Mouse (Mus musculus) megakaryocyte, embryonic 14.5 days (primary cell): ENCODE results near the gene Kcnip4. TPM values are rescaled to one million over a fixed set of nuclear protein-coding genes. Genes with fewer than 3 reads are reported as not detected.

Source experiments
- H3K27me3 ChIP-seq: replicated peaks from 2 replicates; pipeline ENCODE3; 2012; ENCODE audit warnings: inconsistent platforms
- H3K36me3 ChIP-seq: replicated peaks from 2 replicates; pipeline ENCODE3; 2012; ENCODE audit warnings: low read length, inconsistent platforms, mixed read lengths
- H3K4me1 ChIP-seq: 2 replicates; pipeline ENCODE4 v1.6.1; 2012; ENCODE audit warnings: inconsistent platforms
- H3K4me3 ChIP-seq: replicated peaks from 2 replicates; pipeline ENCODE3; 2012; ENCODE audit warnings: moderate library complexity, mild to moderate bottlenecking, inconsistent platforms
- H3K9me3 ChIP-seq: 2 replicates; pipeline ENCODE4 v1.6.1; 2012; ENCODE audit warnings: inconsistent platforms
- FLI1 ChIP-seq: IDR thresholded peaks from 2 replicates; pipeline ENCODE4 v1.6.1; 2012; ENCODE audit warnings: low read length, inconsistent platforms, mixed read lengths
- GATA1 ChIP-seq: IDR thresholded peaks from 3 replicates; pipeline ENCODE4 v1.6.1; 2012; ENCODE audit warnings: mixed read lengths, low read length, inconsistent platforms, borderline replicate concordance
- polyA plus RNA-seq: library from polyadenylated mRNA; stranded (reverse); fragments of >175 nt; gene quantifications from 2 replicates; pipeline ENCODE4 v1.2.3, GENCODE M21; 2012; ENCODE audit warnings: low replicate concordance; ENCODE audit not compliant: insufficient read depth

The Kcnip4 gene
- polyA plus RNA-seq, 1 experiment: not detected

DNA sequence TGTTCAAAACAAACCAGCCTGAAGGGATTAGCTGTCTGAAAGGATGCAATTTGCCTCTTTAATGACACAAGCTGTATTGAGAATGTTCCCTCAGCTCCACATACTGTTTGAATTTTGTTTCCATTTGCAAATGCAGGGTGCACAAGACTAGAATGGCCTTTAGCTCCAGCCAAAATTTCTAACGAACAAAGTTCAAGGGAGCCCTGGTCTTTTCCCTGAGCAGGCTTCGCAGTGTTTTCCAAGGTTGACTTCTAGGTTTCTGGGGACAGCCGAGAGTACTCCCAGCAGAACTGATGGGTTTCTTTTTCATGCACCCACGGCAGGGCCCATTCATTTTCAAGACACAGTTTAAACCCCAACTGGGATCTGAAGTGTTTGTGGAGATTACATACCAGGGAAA lies 874.2 kb downstream of the Kcnip4 start:
- H3K36me3 ChIP-seq: no peaks in the 10 kb centered on the region
- H3K4me3 ChIP-seq: no peak overlapping the region
- no peaks in the 10 kb centered on the region for H3K4me1 ChIP-seq
- no peaks in the 10 kb centered on the region for H3K9me3 ChIP-seq
- TF ChIP-seq GATA1 (no peak), FLI1 (no peak)
- no peaks in the 10 kb centered on the region for H3K27me3 ChIP-seq

DNA sequence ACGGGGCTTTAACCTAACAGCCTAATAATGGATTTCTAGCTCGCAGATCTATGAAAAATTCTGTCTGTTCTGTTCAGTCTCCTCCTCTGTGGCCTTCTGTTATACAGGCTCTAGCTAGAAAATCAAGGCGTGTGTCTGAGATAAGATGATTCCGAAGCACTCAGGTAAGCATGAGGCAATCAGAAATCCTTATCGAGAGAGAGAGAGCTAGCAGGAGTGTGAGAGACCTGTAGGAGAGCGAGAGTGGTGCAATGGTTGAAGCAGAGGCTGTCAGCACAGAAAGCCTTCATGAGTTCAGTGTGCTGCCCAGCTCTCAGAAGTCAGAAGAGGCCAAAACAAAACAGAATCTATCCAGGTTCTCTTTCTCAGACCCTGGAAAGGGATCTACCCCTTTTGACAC lies 888.0 kb downstream of the Kcnip4 start:
- Histone ChIP-seq H3K4me3 (no peak overlapping the region), H3K27me3 (no peaks in the 10 kb centered on the region), H3K36me3 (no peaks in the 10 kb centered on the region), H3K9me3 (no peaks in the 10 kb centered on the region), H3K4me1 (no peaks in the 10 kb centered on the region)
- TF ChIP-seq FLI1 (no peak), GATA1 (no peak)

DNA sequence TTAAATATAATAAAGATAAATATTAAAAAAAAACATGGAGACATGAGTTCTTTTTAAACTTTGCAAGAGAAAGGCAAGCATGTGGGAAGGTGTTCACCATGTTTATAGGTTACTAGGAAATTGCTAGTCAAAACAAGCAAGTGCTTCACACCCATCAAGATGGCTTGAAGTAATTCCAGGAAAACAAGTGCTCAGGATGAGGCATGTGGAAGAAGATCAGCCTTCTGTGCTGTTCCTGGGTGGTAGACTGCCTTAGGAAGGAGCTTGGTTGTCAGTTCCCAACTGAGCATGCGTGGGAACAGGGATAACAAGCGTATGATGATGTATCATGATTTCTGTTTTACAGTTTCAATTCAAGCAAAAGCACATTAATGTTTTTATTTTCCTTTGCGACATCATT lies 891.1 kb downstream of the Kcnip4 start:
- TF ChIP-seq GATA1 (no peak), FLI1 (no peak)
- no peaks in the 10 kb centered on the region for H3K9me3 ChIP-seq
- H3K4me3 ChIP-seq: no peak overlapping the region
- no peaks in the 10 kb centered on the region for H3K36me3 ChIP-seq
- H3K4me1 ChIP-seq: no peaks in the 10 kb centered on the region
- H3K27me3 ChIP-seq: no peaks in the 10 kb centered on the region

DNA sequence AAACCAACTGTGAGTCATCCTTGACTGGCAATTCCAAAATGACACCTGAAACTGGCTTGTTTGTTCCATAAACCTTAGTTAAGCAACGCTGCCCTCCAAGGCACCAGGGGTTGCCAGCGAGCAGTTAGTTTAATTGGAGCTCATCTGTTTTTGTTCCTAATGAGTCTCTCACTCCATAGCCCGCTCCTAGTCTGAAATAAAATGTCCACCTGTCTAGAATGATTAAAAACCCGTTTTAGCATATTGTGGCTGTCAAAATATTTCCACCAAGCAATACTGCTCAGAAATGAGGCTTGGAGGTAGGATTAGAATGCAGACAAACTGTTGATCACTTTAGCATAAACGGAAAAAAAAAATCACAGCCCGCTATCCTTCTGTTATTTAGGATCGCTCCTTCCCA lies 901.3 kb downstream of the Kcnip4 start:
- no peaks in the 10 kb centered on the region for H3K27me3 ChIP-seq
- H3K4me3 ChIP-seq: no peak overlapping the region
- H3K9me3 ChIP-seq: no peaks in the 10 kb centered on the region
- TF ChIP-seq GATA1 (no peak), FLI1 (no peak)
- no peaks in the 10 kb centered on the region for H3K36me3 ChIP-seq
- no peaks in the 10 kb centered on the region for H3K4me1 ChIP-seq

DNA sequence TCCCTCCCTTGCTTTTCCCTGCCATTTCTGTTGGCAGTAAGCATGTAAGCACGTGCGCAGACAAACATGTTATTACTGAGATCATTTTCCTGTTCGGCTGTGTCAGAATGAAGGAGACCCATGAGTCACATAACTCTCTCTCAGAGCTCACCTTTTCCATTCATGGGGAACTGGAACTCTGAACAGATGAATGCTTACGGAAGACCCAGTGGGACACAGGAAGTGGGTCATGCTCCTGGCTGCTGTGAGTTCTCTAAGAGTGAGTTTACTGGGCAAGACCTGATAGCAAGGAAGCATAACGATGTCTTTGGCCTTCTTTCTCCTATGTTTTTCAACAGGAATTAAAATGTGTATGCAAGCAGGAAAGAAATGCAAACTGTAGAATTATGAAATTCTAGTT lies 917.8 kb downstream of the Kcnip4 start:
- no peak for TF ChIP-seq GATA1
- TF ChIP-seq FLI1: no peak
- no peaks in the 10 kb centered on the region for H3K36me3 ChIP-seq
- no peaks in the 10 kb centered on the region for H3K9me3 ChIP-seq
- H3K4me1 ChIP-seq: no peaks in the 10 kb centered on the region
- no peaks in the 10 kb centered on the region for H3K27me3 ChIP-seq
- H3K4me3 ChIP-seq: no peak overlapping the region

DNA sequence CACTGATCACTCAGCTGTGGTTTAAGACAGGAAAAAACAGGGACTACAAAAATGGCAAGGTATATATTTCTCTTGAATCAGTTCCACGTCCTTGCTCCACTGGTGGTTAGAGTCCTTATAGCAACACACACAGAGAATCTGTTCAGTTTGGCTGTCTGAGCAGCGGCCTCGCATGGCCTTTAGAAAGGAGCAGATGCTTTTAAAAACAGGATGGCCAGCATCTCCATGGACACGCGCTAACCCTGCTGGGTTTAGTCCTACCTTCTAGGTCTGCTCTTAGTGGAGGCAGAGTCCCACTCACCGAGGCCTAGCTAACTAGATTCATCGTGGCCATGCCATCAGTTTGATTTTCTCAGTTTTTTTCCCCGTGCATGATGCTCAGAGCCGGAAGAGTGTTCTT lies 918.4 kb downstream of the Kcnip4 start:
- Histone ChIP-seq H3K4me1 (no peaks in the 10 kb centered on the region), H3K36me3 (no peaks in the 10 kb centered on the region), H3K4me3 (no peak overlapping the region), H3K27me3 (no peaks in the 10 kb centered on the region), H3K9me3 (no peaks in the 10 kb centered on the region)
- TF ChIP-seq GATA1 (no peak), FLI1 (no peak)

DNA sequence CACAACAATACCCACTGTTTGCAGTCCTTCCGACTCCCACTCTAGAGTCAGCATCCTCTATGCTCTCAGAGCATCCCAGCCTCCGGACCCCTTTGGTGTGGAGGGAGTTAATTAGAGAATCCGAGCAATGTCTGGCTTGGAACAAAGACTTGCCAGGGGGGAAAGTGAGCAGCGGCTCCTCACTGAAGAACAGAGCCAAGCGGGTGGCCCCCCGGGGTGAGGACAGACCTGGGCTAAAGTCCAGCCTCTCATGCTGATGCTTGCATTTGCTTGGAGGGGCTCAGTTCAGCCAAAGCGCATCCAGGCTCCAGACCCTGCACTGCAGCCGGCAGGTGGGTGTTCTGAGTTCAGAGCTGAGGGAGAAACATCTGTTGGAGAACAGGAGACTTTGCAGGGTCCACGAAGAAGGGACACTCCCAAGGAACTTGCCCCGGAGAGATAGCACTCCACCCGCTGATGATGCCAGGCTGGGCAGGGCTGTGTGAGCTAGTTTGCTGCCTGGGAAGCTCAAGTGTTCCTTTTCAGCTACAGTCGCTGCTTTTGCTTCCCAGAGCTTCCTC lies 925.1 kb downstream of the Kcnip4 start:
- Histone ChIP-seq H3K9me3 (no peaks in the 10 kb centered on the region), H3K4me1 (no peaks in the 10 kb centered on the region), H3K27me3 (peaks cover 7% of the 10 kb centered on the region), H3K36me3 (no peaks in the 10 kb centered on the region), H3K4me3 (no peak overlapping the region)
- TF ChIP-seq GATA1 (no peak), FLI1 (no peak)

DNA sequence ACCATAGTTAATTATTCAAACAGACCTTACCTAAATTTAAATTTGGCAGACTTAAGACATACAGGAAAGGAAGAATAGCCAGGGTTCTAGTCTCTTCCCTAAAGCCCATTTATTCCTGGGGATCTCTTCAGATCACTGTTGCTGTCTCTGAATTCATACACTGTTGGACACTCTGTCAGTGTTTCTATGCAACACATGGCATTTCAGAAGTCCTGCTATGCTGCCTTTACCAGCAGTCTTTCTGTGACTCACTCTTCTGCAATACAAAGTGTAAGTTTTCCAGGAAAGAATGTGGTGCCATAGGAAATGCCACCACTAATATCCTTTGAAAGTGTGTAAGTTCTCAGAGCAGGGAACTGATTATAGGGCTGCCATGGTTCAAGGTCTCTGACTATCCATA lies 936.7 kb downstream of the Kcnip4 start:
- H3K36me3 ChIP-seq: no peaks in the 10 kb centered on the region
- no peak for TF ChIP-seq FLI1
- no peak for TF ChIP-seq GATA1
- H3K27me3 ChIP-seq: no peaks in the 10 kb centered on the region
- H3K9me3 ChIP-seq: no peaks in the 10 kb centered on the region
- H3K4me3 ChIP-seq: no peak overlapping the region
- H3K4me1 ChIP-seq: no peaks in the 10 kb centered on the region

DNA sequence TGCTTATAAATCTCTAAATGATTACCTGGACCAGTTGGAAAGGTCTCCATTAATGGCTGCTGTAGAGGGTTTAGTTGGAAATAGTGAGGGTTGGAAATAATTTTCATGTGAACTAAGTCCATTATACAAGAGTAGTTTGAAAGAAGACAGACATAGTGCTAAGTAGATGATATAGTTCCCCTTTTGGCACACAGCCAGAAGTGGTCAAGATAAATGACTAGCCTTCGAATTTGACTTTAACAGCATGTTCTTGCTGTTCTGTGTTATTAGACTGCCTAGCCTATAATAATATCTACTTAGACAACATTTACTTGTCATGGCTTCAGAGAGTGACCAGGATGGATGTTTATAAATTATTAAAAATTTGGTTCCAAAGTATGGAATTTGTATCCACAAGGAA lies 941.3 kb downstream of the Kcnip4 start:
- H3K4me1 ChIP-seq: no peaks in the 10 kb centered on the region
- H3K27me3 ChIP-seq: no peaks in the 10 kb centered on the region
- no peaks in the 10 kb centered on the region for H3K36me3 ChIP-seq
- no peaks in the 10 kb centered on the region for H3K9me3 ChIP-seq
- H3K4me3 ChIP-seq: no peak overlapping the region
- no peak for TF ChIP-seq GATA1
- no peak for TF ChIP-seq FLI1

DNA sequence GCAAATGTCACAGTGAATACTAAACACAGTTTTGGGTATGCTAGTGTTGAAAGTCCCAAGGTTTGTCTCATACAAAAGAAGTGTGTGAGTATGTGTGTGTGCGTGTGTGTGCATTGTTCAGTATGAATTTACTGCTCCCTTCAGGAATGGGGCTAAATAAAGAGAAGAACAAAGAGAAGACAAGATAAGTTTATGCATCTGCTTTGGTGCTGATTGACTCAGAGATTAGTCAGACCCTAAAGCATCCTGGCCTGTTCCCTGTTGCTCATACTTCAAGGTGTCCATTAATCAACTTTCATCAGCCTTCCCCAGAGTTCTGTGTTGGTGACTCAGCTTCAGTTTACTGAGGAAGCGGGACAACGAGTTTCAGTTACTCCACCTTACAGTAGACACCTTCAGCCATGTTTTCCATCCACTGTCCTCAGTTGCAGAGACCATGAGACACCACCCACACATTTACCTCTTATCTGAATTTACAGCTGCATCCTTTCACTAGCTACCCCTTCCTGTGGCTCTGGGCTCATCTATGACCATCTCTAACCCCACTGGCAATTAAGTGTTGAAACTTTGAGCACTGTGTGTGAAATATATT lies 960.6 kb downstream of the Kcnip4 start:
- no peaks in the 10 kb centered on the region for H3K27me3 ChIP-seq
- no peaks in the 10 kb centered on the region for H3K36me3 ChIP-seq
- H3K9me3 ChIP-seq: no peaks in the 10 kb centered on the region
- no peaks in the 10 kb centered on the region for H3K4me1 ChIP-seq
- H3K4me3 ChIP-seq: no peak overlapping the region
- TF ChIP-seq GATA1 (no peak), FLI1 (no peak)
